38 mouse cellular contexts compared by ENCODE assay signal in the genomic region with DNA sequence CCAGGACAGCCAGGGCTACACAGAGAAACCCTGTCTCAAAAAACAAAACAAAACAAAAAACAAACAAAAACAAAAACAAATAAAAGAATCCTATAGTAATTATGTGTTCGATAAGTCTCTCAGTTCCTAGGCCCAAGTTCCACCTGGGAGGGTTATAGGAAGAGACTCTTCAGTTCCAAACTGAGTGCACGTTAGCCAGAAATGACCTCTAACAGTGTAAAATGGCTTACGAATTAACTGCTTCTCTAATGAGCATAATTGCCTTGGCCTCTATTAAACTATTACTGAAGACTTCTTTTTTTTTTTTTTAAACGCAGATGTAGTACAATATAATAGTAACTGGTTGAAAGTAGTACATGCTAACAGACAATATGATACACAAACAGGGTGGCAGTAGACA. TPM values are rescaled to one million over a fixed set of nuclear protein-coding genes. Genes with fewer than 3 reads are reported as not detected.
"Had no signal": no experiment of that assay in that cellular context is flagged by ENCODE, and none has a peak within 500 bp of the region (broad histone marks: within the 10 kb centered on the region; RNA-seq: fewer than 3 reads in every experiment).

No protein-coding gene starts in this region.

- DNase-seq: left cerebral cortex, postnatal 4 days; liver; liver, embryonic 13.5 days; liver, postnatal 0 days; lung, adult 18-20 months; lung, adult 2 months; lung, embryonic 14.5 days; lung, postnatal 10 days; lung, postnatal 14 days; lung, postnatal 36 days; lung, postnatal 4 days; midbrain, embryonic 14.5 days had no signal

- H3K4me3 ChIP-seq: limb, embryonic 12.5 days; limb, embryonic 13.5 days; limb, embryonic 15.5 days; liver, embryonic 15.5 days; lung, embryonic 15.5 days; megakaryocyte, embryonic 14.5 days; midbrain, embryonic 10.5 days; midbrain, embryonic 12.5 days; midbrain, embryonic 13.5 days; midbrain, embryonic 15.5 days; neural tube, embryonic 12.5 days; neural tube, embryonic 13.5 days had no signal

- H3K27ac ChIP-seq: limb, embryonic 10.5 days; limb, embryonic 12.5 days; limb, embryonic 13.5 days; limb, embryonic 15.5 days; liver, embryonic 14.5 days; liver, embryonic 15.5 days; lung, embryonic 15.5 days; macrophage; midbrain, embryonic 12.5 days; midbrain, embryonic 13.5 days; midbrain, embryonic 15.5 days; neural tube, embryonic 12.5 days had no signal

RNA-seq across cellular contexts. Expression of a gene that starts 5.1 kb away (rescaled TPM):
- polyA plus RNA-seq: limb, embryonic 12.5 days; liver, embryonic 16.5 days; midbrain, embryonic 12.5 days; neural tube, embryonic 12.5 days had no signal

RNA-seq across cellular contexts. Expression of a gene that starts 15.8 kb away (rescaled TPM):
- polyA plus RNA-seq: limb, embryonic 10.5 days; limb, embryonic 12.5 days; limb, embryonic 13.5 days; limb, embryonic 14.5 days; limb, embryonic 15.5 days; liver, adult 2 months; liver, embryonic 11.5 days; liver, embryonic 13.5 days; liver, embryonic 14.5 days; liver, embryonic 15.5 days; liver, embryonic 16.5 days; lung, adult 2 months; lung, embryonic 14.5 days; lung, embryonic 15.5 days; lung, embryonic 16.5 days; lung, postnatal 0 days; macrophage; midbrain, embryonic 11.5 days; midbrain, embryonic 12.5 days; midbrain, embryonic 13.5 days; midbrain, embryonic 15.5 days; midbrain, embryonic 16.5 days; midbrain, postnatal 0 days; myocyte; neural tube, embryonic 11.5 days; neural tube, embryonic 12.5 days; neural tube, embryonic 13.5 days had no signal

RNA-seq across cellular contexts. Expression of a gene that starts 18.6 kb away (rescaled TPM):
- polyA plus RNA-seq: liver, adult 2 months had no signal
